In the genomic region with DNA sequence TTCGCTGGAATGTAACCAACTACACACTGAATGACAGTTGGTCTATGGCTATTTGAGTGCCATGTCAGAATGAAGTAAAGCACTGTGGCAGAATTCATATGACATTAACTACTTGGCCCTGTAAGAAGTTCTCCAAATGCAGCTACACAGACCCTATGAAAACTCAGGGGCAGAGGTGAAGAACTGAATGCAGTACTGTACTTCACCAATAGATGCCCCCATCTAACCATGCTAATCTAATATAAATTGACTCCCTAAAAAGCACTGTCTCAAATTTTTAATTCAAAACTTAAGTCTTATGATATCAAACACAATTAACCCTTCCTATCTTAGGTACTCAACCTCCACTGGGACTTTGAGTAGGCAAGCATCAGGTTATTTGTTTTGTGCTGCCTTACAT, we compare ENCODE assay signal across 8 mouse cellular contexts. TPM values are rescaled to one million over a fixed set of nuclear protein-coding genes. Genes with fewer than 3 reads are reported as not detected.
DNase-seq lines count a peak whose midpoint lies in the region; ATAC-seq and TF ChIP-seq lines count a peak whose summit lies in the region.
"Had no signal": no experiment of that assay in that cellular context is flagged by ENCODE, and none has a peak within 500 bp of the region (broad histone marks: within the 10 kb centered on the region; RNA-seq: fewer than 3 reads in every experiment).

No protein-coding gene starts in this region.

- ATAC-seq in kidney, embryonic 14.5 days (ENCODE audit: low FRiP score, low TSS enrichment): no peak
- peak; percentile 94 for ATAC-seq in CD4-positive, CD25-positive, alpha-beta regulatory T cell, adult 4 months
- peak; percentile 63 for ATAC-seq in erythroid progenitor cell, adult 5-6 weeks (replicated peaks; ENCODE audit: low FRiP score, poor library complexity, severe bottlenecking)

- TF ChIP-seq CTCF in MEL (IDR thresholded peaks at IDR 0.05 in 2 of 3, conservative IDR thresholded peaks at IDR 0.05 in 1 of 3; ENCODE audit: control insufficient read depth in 1 of 3, insufficient read depth in 1 of 3, low read depth in 2 of 3, low read length in 3 of 3, poor library complexity in 1 of 3, severe bottlenecking in 1 of 3): peak in 2 of 3 experiments; percentile 52 to 69; a peak in 4 of 6 replicates

- H3K9ac ChIP-seq in kidney, embryonic 14.5 days (ENCODE audit: low read depth, low read length): no peak overlapping the region
- no peak overlapping the region for H3K9ac ChIP-seq in MEL (ENCODE audit: control insufficient read depth, low read depth, low read length, poor library complexity, severe bottlenecking)
- H3K9ac ChIP-seq: midbrain, embryonic 12.5 days had no signal

- DNase-seq in kidney, postnatal 10 days: peak; percentile 21
- DNase-seq in MEL (ENCODE audit: low read depth, low spot score): peak; percentile 64
- DNase-seq in natural killer cell, adult 2 months (ENCODE audit: low spot score in 2 of 2): peak; percentile 18 to 48
- no peak for DNase-seq in gastrocnemius, postnatal 36 days

- no peak for TF ChIP-seq EP300 in MEL (IDR thresholded peaks at IDR 0.05; ENCODE audit: low read depth in 1 of 2, low read length in 2 of 2)

- TF ChIP-seq POLR2A in MEL (IDR thresholded peaks at IDR 0.05; ENCODE audit: control insufficient read depth in 1 of 2, insufficient read depth in 1 of 2, low read depth in 1 of 2, low read length in 2 of 2, poor library complexity in 1 of 2): no peak

- 90% methylated on average over 1 of the region's 1 CpGs for WGBS in kidney, embryonic 14.5 days

- no peaks in the 10 kb centered on the region for H3K4me1 ChIP-seq in kidney, embryonic 14.5 days (ENCODE audit: control insufficient read depth, insufficient read depth, low read length)
- no peaks in the 10 kb centered on the region for H3K4me1 ChIP-seq in MEL (ENCODE audit: control insufficient read depth in 1 of 2, insufficient read depth in 2 of 2, low read length in 2 of 2)

- no peak overlapping the region for H3K4me3 ChIP-seq in kidney, embryonic 14.5 days (ENCODE audit: low read length)
- H3K4me3 ChIP-seq in MEL (ENCODE audit: control insufficient read depth in 1 of 2, insufficient read depth in 1 of 2, low read depth in 2 of 2, low read length in 2 of 2): no peak overlapping the region
- H3K4me3 ChIP-seq: midbrain, embryonic 12.5 days had no signal

- intact Hi-C loops in gastrocnemius, postnatal 36 days (cut with DNase I): loop anchor here (2.0 kb wide), 2 partner anchors 45 to 259 kb away; partner anchors contain the start of gene Tlk1

- peak; percentile 85 for TF ChIP-seq RAD21 in MEL (IDR thresholded peaks at IDR 0.05; ENCODE audit: low read depth, low read length)

- peaks cover 5% of the 10 kb centered on the region; the same call in 1 of the 2 replicates for H3K36me3 ChIP-seq in kidney, embryonic 14.5 days (ENCODE audit: control insufficient read depth, insufficient read depth, low read length)
- H3K36me3 ChIP-seq in MEL (ENCODE audit: control insufficient read depth in 1 of 2, insufficient read depth in 2 of 2, low read length in 2 of 2): peaks cover 4 to 8% of the 10 kb centered on the region in 2 experiments; a peak in 3 of 4 replicates
- H3K36me3 ChIP-seq: midbrain, embryonic 12.5 days had no signal

- H3K79me2 ChIP-seq in MEL (ENCODE audit: control insufficient read depth, insufficient read depth, low read length, poor library complexity): peaks cover 9% of the 10 kb centered on the region

- H3K27ac ChIP-seq in kidney, embryonic 14.5 days (ENCODE audit: low read depth, low read length): no peak overlapping the region
- no peak overlapping the region for H3K27ac ChIP-seq in MEL (ENCODE audit: control insufficient read depth, low read depth, low read length)
- H3K27ac ChIP-seq: midbrain, embryonic 12.5 days had no signal

- no peaks in the 10 kb centered on the region for H3K27me3 ChIP-seq in kidney, embryonic 14.5 days (ENCODE audit: control insufficient read depth, insufficient read depth, low read length)
- H3K27me3 ChIP-seq in MEL (ENCODE audit: control insufficient read depth in 1 of 2, insufficient read depth in 2 of 2, low read length in 2 of 2): no peaks in the 10 kb centered on the region
- H3K27me3 ChIP-seq: midbrain, embryonic 12.5 days had no signal

- no peaks in the 10 kb centered on the region for H3K9me3 ChIP-seq in kidney, embryonic 14.5 days (ENCODE audit: control insufficient read depth, low read length)
- no peaks in the 10 kb centered on the region for H3K9me3 ChIP-seq in MEL (replicated peaks; ENCODE audit: insufficient read depth, low read length)
- H3K9me3 ChIP-seq: midbrain, embryonic 12.5 days had no signal

- H3K4me2 ChIP-seq in kidney, embryonic 14.5 days (replicated peaks; ENCODE audit: low read depth, low read length): no peak overlapping the region
- H3K4me2 ChIP-seq: midbrain, embryonic 12.5 days had no signal

TF ChIP-seq in MEL, 35 proteins besides CTCF, POLR2A, EP300 and RAD21:
- TF ChIP-seq ZC3H11A (IDR thresholded peaks at IDR 0.05; ENCODE audit: low read depth, low read length) (peak; percentile 63), MXI1 (IDR thresholded peaks at IDR 0.05; ENCODE audit: low read depth, low read length) (no peak), MAFK (IDR thresholded peaks at IDR 0.05; ENCODE audit: borderline replicate concordance, low read depth, low read length) (no peak), TAL1 (IDR thresholded peaks at IDR 0.05; ENCODE audit: low read length) (no peak), CHD2 (IDR thresholded peaks at IDR 0.05; ENCODE audit: low read length) (no peak), MAX (IDR thresholded peaks at IDR 0.05; ENCODE audit: low read length) (no peak), MYC (IDR thresholded peaks at IDR 0.05; ENCODE audit: low read depth, low read length) (no peak), SIN3A (IDR thresholded peaks at IDR 0.05; ENCODE audit: low read length) (no peak), ELF1 (IDR thresholded peaks at IDR 0.05; ENCODE audit: low read depth, low read length) (no peak), MEF2A (IDR thresholded peaks at IDR 0.05; ENCODE audit: extremely low read depth, insufficient replicate concordance, low read depth, low read length, poor library complexity, severe bottlenecking) (no peak), SMC3 (IDR thresholded peaks at IDR 0.05; ENCODE audit: low read depth, low read length) (peak; percentile 63), ZNF384 (IDR thresholded peaks at IDR 0.05; ENCODE audit: low read depth, low read length) (no peak), USF1 (IDR thresholded peaks at IDR 0.05; ENCODE audit: low read depth, low read length) (no peak), GATA1 (IDR thresholded peaks at IDR 0.05; ENCODE audit: low read depth, low read length) (no peak), MYB (IDR thresholded peaks at IDR 0.05; ENCODE audit: low read depth, low read length) (no peak)

RNA-seq across cellular contexts. Expression of gene Tlk1, which starts 45.9 kb away (rescaled TPM):
- 29.2 and 37.4 TPM in 2 replicates for polyA plus RNA-seq in kidney, embryonic 14.5 days (2014; fragmentation: Nextera tagmentation; extraction: Ambion mirVana)
- 10 to 100 TPM; 41.7 to 42.6 TPM for polyA plus RNA-seq in CD4-positive, CD25-positive, alpha-beta regulatory T cell, adult 4 months (2017; shearing (Covaris generic))
- total RNA-seq in MEL (2012; rRNA removed): 20.5 and 23.6 TPM in 2 replicates
- 10 to 100 TPM; 56.6 to 57.0 TPM for polyA plus RNA-seq in MEL (2012; ENCODE audit: insufficient read depth in 1 of 2, insufficient read length in 2 of 2, low read depth in 1 of 2, low replicate concordance in 2 of 2, missing spikeins in 1 of 2)
- total RNA-seq in erythroid progenitor cell, adult 5-6 weeks (2015; ENCODE audit: low replicate concordance): 134 and 172 TPM in 2 replicates
- total RNA-seq in erythroid progenitor cell, adult 5-6 weeks (2017; ENCODE audit: low replicate concordance): 126 and 148 TPM in 2 replicates
- 10 to 100 TPM; 28.9 to 33.9 TPM for total RNA-seq in gastrocnemius, postnatal 36 days (2021)

Comparison
In these comparisons a context has a peak if more than half of its experiments do, and no peak if none do; other contexts are left out.
1. DNase-seq: peak in kidney, postnatal 10 days (single experiment), MEL (single experiment) and natural killer cell, adult 2 months (2 of 2); none in gastrocnemius, postnatal 36 days (0 of 2).